Mouse (Mus musculus) frontal cortex, adult 2 months (tissue): ENCODE data around the gene Eif3m. TPM values are rescaled to one million over a fixed set of nuclear protein-coding genes. Genes with fewer than 3 reads are reported as not detected.
"Not testable (repeated sequence)": the region's sequence is repeated elsewhere in the genome, so short reads cannot be mapped to it uniquely, and the experiment has no call there.

Experiments used
- DNase-seq, 2 experiments: peaks; one replicate each; pipeline ENCODE4 v3.0.0; 2022; ENCODE audit warnings: low spot score in 1 of 2; ENCODE audit errors: extremely low spot score in 1 of 2
- polyA plus RNA-seq: library from polyadenylated mRNA; depleted of rRNA; stranded (reverse); fragments of >200 nt; gene quantifications from 2 replicates; pipeline ENCODE4 v1.2.3, GENCODE M21; 2012; rRNA removed

Eif3m gene
- polyA plus RNA-seq = 82.4 and 94.3 TPM in 2 replicates

- peak; percentile 86 to 95 for DNase-seq
Observed at GRCm38 (mm10) chr2:105016967-105017287, at the start of gene Eif3m. Gene Eif3m, minus strand, starts transcription at chr2:105017080.

- DNase-seq = no peak
Observed at GRCm38 (mm10) chr2:105062741-105063372, 46.0 kb upstream of the Eif3m start.

GRCm38 (mm10) chr2:105058577-105059116, 41.8 kb upstream of the Eif3m start:
- DNase-seq = peak; percentile 3 to 9

DNA sequence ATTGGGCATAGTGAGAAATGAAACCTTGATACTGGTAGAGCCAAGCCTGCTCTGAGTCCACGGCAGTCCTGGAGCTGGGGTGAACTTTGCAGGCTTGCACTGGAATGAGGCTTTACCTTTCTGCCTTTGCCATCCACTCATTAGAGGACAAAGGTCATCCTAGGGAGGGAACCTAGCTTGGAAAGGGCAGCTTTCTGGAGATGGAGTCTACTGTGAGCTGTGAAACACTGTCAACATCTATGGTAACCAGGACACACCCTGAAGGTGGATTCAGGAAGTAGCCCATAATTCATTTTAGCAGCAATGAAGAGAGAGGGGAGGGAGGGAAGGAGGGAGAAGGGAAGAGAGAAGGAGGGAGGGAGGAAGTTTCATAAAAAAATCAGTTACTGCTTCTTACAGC, 38.6 kb upstream of the Eif3m start:
- no peak for DNase-seq

GRCm38 (mm10) chr2:105048301-105048700, 31.4 kb upstream of the Eif3m start:
- DNase-seq = no peak

DNA sequence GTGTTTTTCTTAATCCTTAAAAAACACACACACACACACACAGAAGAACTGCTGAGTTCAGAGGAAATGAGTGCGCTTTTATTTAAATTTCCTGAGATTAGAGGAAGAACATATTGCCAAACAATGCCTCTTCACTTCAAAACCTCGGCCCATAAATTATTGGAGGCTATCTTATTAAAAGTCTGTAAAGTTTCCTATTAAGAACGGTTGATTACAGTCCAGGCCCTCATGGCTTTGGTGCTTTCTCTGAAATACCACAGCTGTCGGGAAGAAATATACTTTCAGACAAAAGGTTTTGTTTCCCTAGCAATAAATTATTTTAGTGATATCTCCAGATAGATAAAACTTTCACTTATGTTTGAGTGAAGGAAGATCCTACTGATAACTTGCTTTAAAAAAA, 26.3 kb upstream of the Eif3m start:
- no peak for DNase-seq

DNA sequence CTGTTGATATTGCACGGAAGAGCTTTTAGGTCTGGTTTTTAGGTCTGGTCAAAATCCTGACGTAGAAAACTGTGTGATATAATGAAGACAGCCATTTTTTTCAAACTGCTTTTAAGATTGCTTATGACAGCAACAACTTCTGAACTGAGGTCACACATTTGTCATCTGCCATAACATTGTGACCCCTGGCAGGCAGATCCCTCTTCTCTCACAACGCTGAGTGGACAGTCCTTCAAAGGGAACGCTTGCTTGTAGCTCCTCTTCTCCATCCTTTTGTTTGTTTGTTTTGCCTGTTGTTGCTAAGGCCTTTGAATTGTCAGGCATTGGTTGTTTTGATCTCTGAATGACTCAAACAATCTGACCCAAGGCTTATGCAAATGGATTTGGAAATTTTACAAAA, 24.0 kb upstream of the Eif3m start:
- DNase-seq = no peak

DNA sequence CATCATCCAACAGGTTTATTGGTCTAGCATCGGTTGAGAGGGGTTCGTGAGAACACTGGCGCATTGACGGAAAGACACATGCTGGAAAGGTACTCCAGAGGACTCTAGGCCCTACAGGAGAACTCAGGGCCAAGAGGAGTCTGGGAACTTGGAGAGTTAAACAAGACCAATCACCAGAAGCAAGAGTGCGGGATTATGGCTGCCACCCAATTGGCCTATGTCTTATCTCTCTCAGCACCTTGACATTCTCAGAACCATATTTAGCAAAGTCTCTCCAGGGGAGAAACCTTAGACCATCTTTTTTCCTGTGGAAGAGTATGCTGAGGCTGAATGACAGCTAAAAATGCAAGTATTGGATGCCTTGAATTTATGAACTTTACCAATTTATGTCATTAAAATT, 22.0 kb upstream of the Eif3m start:
- no peak for DNase-seq

GRCm38 (mm10) chr2:105037956-105038569, 21.2 kb upstream of the Eif3m start:
- DNase-seq = no peak

- DNase-seq = no peak
Observed at GRCm38 (mm10) chr2:105036401-105037070, 19.7 kb upstream of the Eif3m start.

DNA sequence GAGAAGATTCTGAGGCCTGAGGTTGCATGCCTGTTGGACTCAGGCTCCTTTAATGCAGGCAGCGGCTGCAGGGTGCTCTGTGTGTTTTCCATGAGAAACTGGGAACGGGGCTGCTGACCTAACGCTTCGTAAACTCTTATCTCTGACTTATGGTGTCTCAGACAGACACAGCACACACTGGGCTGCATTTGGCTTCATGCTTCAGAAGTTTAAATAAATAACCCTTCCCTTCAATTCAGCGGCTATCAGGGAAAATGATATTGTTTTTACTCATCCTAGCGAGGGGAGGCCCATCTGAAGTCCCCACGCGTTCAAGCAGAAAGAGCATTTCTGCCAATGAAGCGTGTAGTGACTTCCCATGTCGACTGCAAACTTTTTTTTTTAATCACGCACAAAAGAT, 19.1 kb upstream of the Eif3m start:
- DNase-seq = no peak

DNA sequence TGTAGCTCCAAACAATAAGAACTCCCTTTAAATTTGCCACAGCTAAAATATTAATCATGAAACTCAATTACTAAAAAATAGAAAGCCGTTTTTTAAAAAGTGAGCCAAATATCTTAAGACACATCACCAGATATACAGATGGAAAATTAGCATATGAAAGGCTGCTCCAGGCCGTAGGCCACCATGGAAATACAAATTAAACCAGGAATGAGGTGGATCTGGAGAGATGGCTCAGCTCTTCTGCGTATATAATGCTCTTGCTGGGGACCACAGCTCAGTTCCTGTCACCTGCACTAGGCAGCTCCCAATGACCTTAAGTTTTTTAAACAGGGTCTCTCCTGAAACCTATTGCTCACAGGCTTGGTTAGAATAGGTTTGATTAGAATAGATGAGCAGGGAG, 17.2 kb upstream of the Eif3m start:
- no peak for DNase-seq

DNA sequence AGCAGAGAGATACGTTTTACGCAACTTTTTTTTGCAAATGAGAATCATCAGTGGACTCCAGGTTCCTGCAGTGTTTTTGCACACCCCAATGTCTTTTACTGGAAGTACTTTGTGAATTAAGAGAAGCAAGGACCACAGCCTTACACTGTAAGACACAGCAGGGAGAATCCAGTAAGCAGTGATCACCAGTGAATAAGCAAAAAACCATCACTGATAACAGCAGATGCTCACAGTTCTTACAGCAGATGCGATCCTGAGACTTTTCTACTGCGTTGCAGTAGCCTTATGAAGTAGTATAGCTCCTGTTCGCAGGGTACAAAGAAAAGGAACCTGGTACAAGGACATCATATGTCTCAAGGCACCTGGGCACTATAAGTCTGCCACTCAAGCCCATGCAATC, 13.6 kb upstream of the Eif3m start:
- DNase-seq = no peak

- DNase-seq = no peak
Observed at GRCm38 (mm10) chr2:105028806-105029205, 11.9 kb upstream of the Eif3m start.

GRCm38 (mm10) chr2:105026950-105027695, 10.2 kb upstream of the Eif3m start:
- DNase-seq = no peak

- not testable (repeated sequence) for DNase-seq
Observed at GRCm38 (mm10) chr2:105025610-105026009, 8.7 kb upstream of the Eif3m start.

GRCm38 (mm10) chr2:105023815-105024214, 6.9 kb upstream of the Eif3m start:
- DNase-seq = no peak

DNA sequence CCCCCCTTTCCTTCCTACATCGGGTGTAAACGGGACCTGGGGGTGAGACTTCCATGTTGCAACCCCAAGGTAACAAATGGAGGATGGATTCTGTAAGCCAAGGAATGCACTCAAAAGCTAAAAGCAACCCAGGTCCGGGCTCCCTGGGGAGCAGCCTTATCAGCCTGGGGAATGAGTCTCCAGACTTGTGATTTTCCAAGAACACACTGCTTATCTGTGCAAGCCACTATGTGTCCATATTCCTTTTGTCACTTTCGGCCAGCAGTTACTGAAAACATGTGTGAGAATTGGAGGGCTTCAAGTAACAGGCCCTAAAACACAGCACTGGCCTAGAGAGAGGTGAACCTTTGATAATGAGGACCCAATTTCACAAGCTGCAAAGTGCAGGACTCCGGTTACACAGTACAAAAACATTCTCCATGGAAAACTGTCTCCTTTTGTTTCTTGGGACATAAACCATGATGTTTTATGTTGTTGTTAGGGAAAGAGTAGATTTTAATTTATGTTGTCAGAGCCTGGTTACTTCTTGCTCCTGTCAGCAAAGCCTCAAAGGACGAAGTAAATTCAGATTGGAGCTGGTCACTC, 6.2 kb upstream of the Eif3m start:
- DNase-seq = no peak

DNA sequence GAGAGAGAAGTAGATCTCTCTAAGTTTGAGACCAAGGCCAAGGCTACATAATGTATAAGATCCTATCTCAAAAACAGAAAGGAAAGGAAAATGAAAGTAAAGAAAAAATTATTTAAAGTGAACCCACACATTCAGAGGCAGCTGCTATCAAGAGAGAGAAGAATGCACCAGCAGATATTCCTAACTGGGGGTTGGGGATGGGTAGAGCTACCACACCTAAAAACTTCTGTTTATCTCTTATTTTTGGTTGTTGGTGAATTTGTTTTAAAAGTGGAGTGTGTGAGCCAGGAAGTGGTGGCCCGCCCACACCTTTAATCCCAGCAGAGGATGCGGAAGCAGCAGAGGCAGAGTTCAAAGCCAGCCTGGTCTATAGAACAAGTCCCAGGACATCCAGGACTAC, 5.0 kb upstream of the Eif3m start:
- DNase-seq = no peak

GRCm38 (mm10) chr2:105021256-105021655, 4.4 kb upstream of the Eif3m start:
- DNase-seq = no peak

GRCm38 (mm10) chr2:105019457-105019856, 2.6 kb upstream of the Eif3m start:
- DNase-seq = no peak
